Mouse (Mus musculus): ENCODE data around the gene Ccdc47. TPM values are rescaled to one million over a fixed set of nuclear protein-coding genes. Genes with fewer than 3 reads are reported as not detected.
"Not testable (repeated sequence)": the region's sequence is repeated elsewhere in the genome, so short reads cannot be mapped to it uniquely, and the experiment has no call there.

The Ccdc47 gene
- polyA plus RNA-seq, 2 experiments = 48.8 to 63.7 TPM

DNA sequence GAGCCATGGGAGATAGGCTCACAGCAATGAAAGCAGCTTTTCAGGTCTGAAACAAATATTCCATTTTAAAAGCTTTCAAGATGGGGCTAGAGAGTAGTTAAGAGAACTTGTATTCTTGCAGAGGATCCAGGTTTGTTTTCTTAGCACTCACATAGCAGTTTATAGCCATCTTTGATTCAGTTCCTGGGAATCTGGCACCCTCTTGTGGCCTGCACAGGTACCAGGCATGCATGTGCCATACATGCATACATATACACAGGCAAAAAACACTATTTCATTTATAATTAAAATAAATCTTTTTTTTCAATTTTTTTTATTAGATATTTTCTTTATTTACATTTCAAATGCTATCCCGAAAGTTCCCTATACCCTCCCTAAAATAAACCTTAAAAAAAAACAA, 30.7 kb upstream of the Ccdc47 start:
- TF ChIP-seq POLR2A (IDR thresholded peaks at IDR 0.05; ENCODE audit: borderline replicate concordance, extremely low read depth, insufficient read depth, insufficient read length) = no peak
- no peak for ATAC-seq (ENCODE audit: low FRiP score, low read depth)
- Histone ChIP-seq H3K9ac (ENCODE audit: low read depth, low read length, severe bottlenecking) (no peak overlapping the region), H3K4me2 (replicated peaks; ENCODE audit: low read depth, low read length, severe bottlenecking) (no peak overlapping the region), H3K9me3 (ENCODE audit: control insufficient read depth, low read length) (peaks cover 6% of the 10 kb centered on the region), H3K36me3 (ENCODE audit: control insufficient read depth, insufficient read depth, low read length) (peaks cover 99% of the 10 kb centered on the region), H3K27ac (replicated peaks; ENCODE audit: low read depth, low read length) (no peak overlapping the region), H3K27me3 (ENCODE audit: control insufficient read depth, insufficient read depth, low read length) (no peaks in the 10 kb centered on the region), H3K4me3 (replicated peaks; ENCODE audit: low read length) (no peak overlapping the region), H3K4me1 (ENCODE audit: control insufficient read depth, insufficient read depth, low read length) (no peaks in the 10 kb centered on the region)
- no peak for DNase-seq (ENCODE audit: low spot score)
- WGBS = 97% methylated on average over 1 of the region's 1 CpGs

DNA sequence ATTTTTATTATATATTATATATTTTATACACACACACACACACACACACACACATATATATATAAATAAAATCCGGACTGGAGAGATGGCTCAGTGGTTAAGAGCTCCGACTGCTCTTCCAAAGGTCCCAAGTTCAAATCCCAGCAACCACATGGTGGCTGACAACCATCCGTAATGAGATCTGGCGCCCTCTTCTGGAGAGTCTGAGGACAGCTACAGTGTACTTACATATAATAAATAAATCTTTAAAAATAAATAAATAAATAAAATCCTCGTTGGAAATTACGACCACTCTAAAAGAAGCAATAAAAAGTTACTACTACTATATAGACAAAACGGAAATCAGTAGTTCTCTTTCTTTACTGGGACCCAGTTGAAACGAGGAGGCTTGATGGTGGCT, 17.8 kb upstream of the Ccdc47 start:
- H3K36me3 ChIP-seq (ENCODE audit: control insufficient read depth, insufficient read depth, low read length) = peaks cover 84% of the 10 kb centered on the region
- WGBS = 65% methylated on average over 8 of the region's 8 CpGs
- not testable (repeated sequence) for H3K4me1 ChIP-seq (ENCODE audit: control insufficient read depth, insufficient read depth, low read length); H3K27ac ChIP-seq (replicated peaks; ENCODE audit: low read depth, low read length); H3K4me2 ChIP-seq (replicated peaks; ENCODE audit: low read depth, low read length, severe bottlenecking); ATAC-seq (ENCODE audit: low FRiP score, low read depth); H3K9ac ChIP-seq (ENCODE audit: low read depth, low read length, severe bottlenecking); H3K27me3 ChIP-seq (ENCODE audit: control insufficient read depth, insufficient read depth, low read length); H3K9me3 ChIP-seq (ENCODE audit: control insufficient read depth, low read length); DNase-seq (ENCODE audit: low spot score); H3K4me3 ChIP-seq (replicated peaks; ENCODE audit: low read length)

DNA sequence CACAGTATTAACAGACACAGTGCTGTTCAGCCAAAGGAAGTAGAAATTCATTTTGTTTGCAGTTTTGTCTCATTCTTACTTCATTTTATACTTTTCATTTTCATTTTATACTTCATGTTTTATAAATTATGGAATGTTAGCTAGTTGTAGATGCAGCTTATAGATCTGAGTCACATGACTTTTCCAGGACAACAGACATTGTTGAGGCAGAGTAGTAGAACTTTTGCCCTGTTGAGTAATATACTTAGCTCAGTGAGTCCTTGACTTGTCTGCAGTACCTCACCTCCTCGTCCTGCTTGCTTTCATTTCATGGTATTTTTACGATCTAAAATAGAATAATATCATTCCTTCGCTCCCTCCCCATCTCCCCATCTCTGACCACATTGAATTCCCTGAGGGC, 4.5 kb upstream of the Ccdc47 start:
- Histone ChIP-seq H3K4me3 (replicated peaks; ENCODE audit: low read length) (no peak overlapping the region), H3K27me3 (ENCODE audit: control insufficient read depth, insufficient read depth, low read length) (no peaks in the 10 kb centered on the region), H3K4me2 (replicated peaks; ENCODE audit: low read depth, low read length, severe bottlenecking) (no peak overlapping the region), H3K9ac (ENCODE audit: low read depth, low read length, severe bottlenecking) (no peak overlapping the region), H3K27ac (replicated peaks; ENCODE audit: low read depth, low read length) (no peak overlapping the region), H3K4me1 (ENCODE audit: control insufficient read depth, insufficient read depth, low read length) (peaks cover 10% of the 10 kb centered on the region), H3K9me3 (ENCODE audit: control insufficient read depth, low read length) (no peaks in the 10 kb centered on the region), H3K36me3 (ENCODE audit: control insufficient read depth, insufficient read depth, low read length) (peaks cover 23% of the 10 kb centered on the region)
- no peak for DNase-seq (ENCODE audit: low spot score)
- no peak for TF ChIP-seq POLR2A (IDR thresholded peaks at IDR 0.05; ENCODE audit: borderline replicate concordance, extremely low read depth, insufficient read depth, insufficient read length)
- no peak for ATAC-seq (ENCODE audit: low FRiP score, low read depth)
- 89% methylated on average over 3 of the region's 3 CpGs for WGBS

DNA sequence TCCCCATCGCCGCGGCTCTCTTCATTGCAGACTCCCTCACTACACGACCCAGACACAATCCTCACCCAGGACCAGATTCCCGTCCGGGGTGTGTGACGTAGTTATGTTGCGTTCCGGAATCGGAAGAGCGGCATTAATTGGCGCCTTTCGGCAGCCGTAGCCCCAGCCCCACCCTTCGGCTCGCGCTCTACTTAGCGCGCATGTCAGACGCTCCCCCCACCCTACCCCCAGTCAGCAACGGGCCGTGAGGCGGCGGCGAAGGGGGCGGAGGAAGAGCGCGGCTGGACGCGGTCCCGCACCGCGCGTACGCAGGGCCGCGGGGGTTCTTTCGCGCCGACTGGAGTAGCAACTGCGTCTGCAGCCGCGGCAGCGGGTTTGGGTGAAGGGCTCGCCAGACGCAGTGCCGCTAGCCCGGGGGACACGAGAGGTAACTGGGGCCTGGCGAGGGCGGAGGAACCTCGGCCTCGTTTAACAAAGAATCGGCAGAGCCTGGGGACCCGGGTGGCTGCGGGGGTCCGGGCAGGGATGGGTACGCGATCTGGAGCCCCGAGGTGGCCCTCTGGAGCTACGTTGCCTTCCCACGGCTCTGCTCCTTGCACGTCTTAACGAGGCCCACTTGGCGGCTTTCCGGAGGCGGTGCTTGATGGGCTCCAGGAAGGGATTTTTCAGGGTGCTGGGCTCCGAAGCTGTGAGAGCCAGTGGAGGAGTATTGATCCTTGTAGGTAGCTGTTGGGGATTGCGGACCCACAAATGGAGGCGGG, 766 bp upstream of the Ccdc47 start, which contains the start of gene Ddx42:
TSS of gene Ddx42 (plus strand) at position 197 of the 761 bp plus-strand sequence.
- TF ChIP-seq POLR2A (IDR thresholded peaks at IDR 0.05; ENCODE audit: borderline replicate concordance, extremely low read depth, insufficient read depth, insufficient read length) = 0 out of 2 replicates have a peak, but pooled peaks have one; percentile 80
- H3K9ac ChIP-seq (ENCODE audit: low read depth, low read length, severe bottlenecking) = peak within 1 kb of the TSS; percentile 91
- H3K27me3 ChIP-seq (ENCODE audit: control insufficient read depth, insufficient read depth, low read length) = no peaks in the 10 kb centered on the region
- peak within 1 kb of the TSS; percentile 55 for H3K4me2 ChIP-seq (replicated peaks; ENCODE audit: low read depth, low read length, severe bottlenecking)
- peak; percentile 99 for DNase-seq (ENCODE audit: low spot score)
- H3K36me3 ChIP-seq (ENCODE audit: control insufficient read depth, insufficient read depth, low read length) = peaks cover 17% of the 10 kb centered on the region
- under 1% methylated on average over 70 of the region's 70 CpGs for WGBS
- peak; percentile 94 for ATAC-seq (ENCODE audit: low FRiP score, low read depth)
- no peaks in the 10 kb centered on the region for H3K9me3 ChIP-seq (ENCODE audit: control insufficient read depth, low read length)
- peak within 1 kb of the TSS; percentile 94 for H3K27ac ChIP-seq (replicated peaks; ENCODE audit: low read depth, low read length)
- peak within 1 kb of the TSS; percentile 76 for H3K4me3 ChIP-seq (replicated peaks; ENCODE audit: low read length)
- H3K4me1 ChIP-seq (ENCODE audit: control insufficient read depth, insufficient read depth, low read length) = peaks cover 21% of the 10 kb centered on the region

DNA sequence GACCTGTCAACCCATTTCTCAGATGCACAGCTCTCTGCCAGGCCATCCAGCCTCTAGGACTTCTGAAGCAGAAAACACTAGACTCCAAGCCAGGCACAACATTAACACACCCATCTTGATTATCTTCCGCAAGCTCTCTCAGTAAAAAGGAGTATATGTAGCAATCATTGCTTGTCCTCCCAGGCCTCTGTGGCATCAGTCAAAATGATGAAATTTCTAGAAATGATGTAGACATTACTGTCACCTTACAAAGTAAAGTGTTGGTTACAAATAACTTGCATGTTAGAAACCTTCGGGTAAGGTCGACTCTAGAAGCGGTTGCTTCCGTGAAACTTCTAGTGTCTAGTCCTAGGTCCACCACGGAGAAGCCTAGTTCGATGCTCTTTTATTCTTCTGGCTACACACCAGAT, 689 bp downstream of the Ccdc47 start:
- ATAC-seq (ENCODE audit: low FRiP score, low read depth) (no peak), DNase-seq (ENCODE audit: low spot score) (no peak)
- H3K9ac ChIP-seq (ENCODE audit: low read depth, low read length, severe bottlenecking) = peak overlapping the region; percentile 91
- peak overlapping the region; percentile 55 for H3K4me2 ChIP-seq (replicated peaks; ENCODE audit: low read depth, low read length, severe bottlenecking)
- peak overlapping the region; percentile 76 for H3K4me3 ChIP-seq (replicated peaks; ENCODE audit: low read length)
- no peaks in the 10 kb centered on the region for H3K9me3 ChIP-seq (ENCODE audit: control insufficient read depth, low read length)
- H3K4me1 ChIP-seq (ENCODE audit: control insufficient read depth, insufficient read depth, low read length) = peaks cover 21% of the 10 kb centered on the region
- 27% methylated on average over 7 of the region's 7 CpGs for WGBS
- H3K27ac ChIP-seq (replicated peaks; ENCODE audit: low read depth, low read length) = no peak overlapping the region
- H3K36me3 ChIP-seq (ENCODE audit: control insufficient read depth, insufficient read depth, low read length) = peaks cover 25% of the 10 kb centered on the region
- no peaks in the 10 kb centered on the region for H3K27me3 ChIP-seq (ENCODE audit: control insufficient read depth, insufficient read depth, low read length)
- no peak for TF ChIP-seq POLR2A (IDR thresholded peaks at IDR 0.05; ENCODE audit: borderline replicate concordance, extremely low read depth, insufficient read depth, insufficient read length)
